Mouse (Mus musculus) MEL (cell line): Measurements from ENCODE around the gene Slc22a23. TPM values are rescaled to one million over a fixed set of nuclear protein-coding genes. Genes with fewer than 3 reads are reported as not detected.

ENCODE experiments used
- DNase-seq: peaks from one replicate; pipeline ENCODE4 v3.0.0; 2011; ENCODE audit warnings: low read depth, low spot score
- H3K27ac ChIP-seq: 2 replicates; pipeline ENCODE4 v1.5.1; 2012; ENCODE audit warnings: low read depth, mild to moderate bottlenecking, control low read depth, low read length, moderate library complexity; ENCODE audit not compliant: control insufficient read depth
- H3K27me3 ChIP-seq, 2 experiments: fragments of 150-350 bp in 1 of 2; sonication (generic) in 1 of 2; 2 replicates each; pipeline ENCODE4 v1.6.1; 2012; ENCODE audit warnings: low read length in 2 of 2, mild to moderate bottlenecking in 2 of 2, improper control_type of control experiment in 1 of 2, moderate library complexity in 1 of 2; ENCODE audit not compliant: insufficient read depth in 2 of 2, control insufficient read depth in 1 of 2
- H3K36me3 ChIP-seq, 2 experiments: 2 replicates each; pipeline ENCODE4 v1.6.1; 2012 to 2014; ENCODE audit warnings: low read length in 2 of 2, improper control_type of control experiment in 1 of 2, inconsistent platforms in 1 of 2, mild to moderate bottlenecking in 1 of 2; ENCODE audit not compliant: insufficient read depth in 2 of 2, control insufficient read depth in 1 of 2
- H3K4me1 ChIP-seq, 2 experiments: fragments of 150-350 bp in 1 of 2; sonication (generic) in 1 of 2; 2 replicates each; pipeline ENCODE4 v1.6.1; 2012; ENCODE audit warnings: low read length in 2 of 2, improper control_type of control experiment in 1 of 2, mild to moderate bottlenecking in 1 of 2; ENCODE audit not compliant: insufficient read depth in 2 of 2, control insufficient read depth in 1 of 2
- H3K4me3 ChIP-seq, 2 experiments: fragments of 150-350 bp in 1 of 2; sonication (generic) in 1 of 2; 2 replicates each; pipeline ENCODE4 v1.5.1; 2012; ENCODE audit warnings: low read depth in 2 of 2, low read length in 2 of 2, mild to moderate bottlenecking in 2 of 2, moderate library complexity in 2 of 2, control low read depth in 1 of 2, improper control_type of control experiment in 1 of 2; ENCODE audit not compliant: control insufficient read depth in 1 of 2, insufficient read depth in 1 of 2
- H3K79me2 ChIP-seq: 2 replicates; pipeline ENCODE4 v1.6.1; 2012; ENCODE audit warnings: mild to moderate bottlenecking, low read length, moderate library complexity; ENCODE audit not compliant: control insufficient read depth, poor library complexity, insufficient read depth
- H3K9ac ChIP-seq: 2 replicates; pipeline ENCODE4 v1.6.1; 2012; ENCODE audit warnings: low read depth, mild to moderate bottlenecking, control low read depth, low read length, moderate library complexity; ENCODE audit not compliant: control insufficient read depth, poor library complexity, severe bottlenecking
- H3K9me3 ChIP-seq: fragments of 150-350 bp; sonication (generic); replicated peaks from 2 replicates; pipeline ENCODE4 v1.6.1; 2012; ENCODE audit warnings: mild to moderate bottlenecking, low read length, improper control_type of control experiment, moderate library complexity; ENCODE audit not compliant: insufficient read depth
- CHD1 ChIP-seq: IDR thresholded peaks from 2 replicates; pipeline ENCODE4 v1.6.1; 2012; ENCODE audit warnings: low read depth, mild to moderate bottlenecking, inconsistent platforms, low read length, improper control_type of control experiment
- CHD2 ChIP-seq: IDR thresholded peaks from 2 replicates; pipeline ENCODE4 v1.6.1; 2011; ENCODE audit warnings: low read length, improper control_type of control experiment
- ELF1 ChIP-seq: IDR thresholded peaks from 2 replicates; pipeline ENCODE4 v1.6.1; 2014; ENCODE audit warnings: low read depth, mild to moderate bottlenecking, inconsistent platforms, low read length, improper control_type of control experiment, moderate library complexity
- ETS1 ChIP-seq: IDR thresholded peaks from 2 replicates; pipeline ENCODE4 v1.6.1; 2012; ENCODE audit warnings: low read depth, mild to moderate bottlenecking, inconsistent platforms, low read length, improper control_type of control experiment, moderate library complexity
- GATA1 ChIP-seq: IDR thresholded peaks from 2 replicates; pipeline ENCODE4 v1.6.1; 2011; ENCODE audit warnings: low read depth, low read length, improper control_type of control experiment
- JUND ChIP-seq: IDR thresholded peaks from 2 replicates; pipeline ENCODE4 v1.6.1; 2011; ENCODE audit warnings: low read depth, mild to moderate bottlenecking, improper control_type of control experiment, low read length
- KAT2A ChIP-seq: conservative IDR thresholded peaks from 2 replicates; pipeline ENCODE4 v1.6.1; 2012; ENCODE audit warnings: low read depth, low read length, improper control_type of control experiment, inconsistent platforms
- MAX ChIP-seq: IDR thresholded peaks from 2 replicates; pipeline ENCODE4 v1.6.1; 2011; ENCODE audit warnings: low read length, improper control_type of control experiment
- MAZ ChIP-seq: IDR thresholded peaks from 2 replicates; pipeline ENCODE4 v1.6.1; 2012; ENCODE audit warnings: low read depth, mild to moderate bottlenecking, inconsistent platforms, low read length, improper control_type of control experiment
- MXI1 ChIP-seq: IDR thresholded peaks from 2 replicates; pipeline ENCODE4 v1.6.1; 2011; ENCODE audit warnings: mild to moderate bottlenecking, low read depth, low read length, improper control_type of control experiment
- MYB ChIP-seq: IDR thresholded peaks from 2 replicates; pipeline ENCODE4 v1.6.1; 2011; ENCODE audit warnings: mild to moderate bottlenecking, low read depth, low read length, improper control_type of control experiment
- MYC ChIP-seq: IDR thresholded peaks from 2 replicates; pipeline ENCODE4 v1.6.1; 2011; ENCODE audit warnings: low read depth, mild to moderate bottlenecking, low read length, improper control_type of control experiment, moderate library complexity
- NELFE ChIP-seq: IDR thresholded peaks from 2 replicates; pipeline ENCODE4 v1.6.1; 2011; ENCODE audit warnings: low read depth, low read length, improper control_type of control experiment
- NRF1 ChIP-seq: IDR thresholded peaks from 2 replicates; pipeline ENCODE4 v1.6.1; 2014; ENCODE audit warnings: low read depth, mild to moderate bottlenecking, inconsistent platforms, low read length, improper control_type of control experiment, moderate library complexity; ENCODE audit not compliant: poor library complexity, insufficient read depth, severe bottlenecking
- POLR2A ChIP-seq, 2 experiments: IDR thresholded peaks; 2 replicates each; pipeline ENCODE4 v1.6.1; 2011 to 2012; ENCODE audit warnings: low read length in 2 of 2, mild to moderate bottlenecking in 2 of 2, control low read depth in 1 of 2, improper control_type of control experiment in 1 of 2, low read depth in 1 of 2, moderate library complexity in 1 of 2; ENCODE audit not compliant: control insufficient read depth in 1 of 2, insufficient read depth in 1 of 2, poor library complexity in 1 of 2
- POLR2AphosphoS2 ChIP-seq: IDR thresholded peaks from 2 replicates; pipeline ENCODE4 v1.6.1; 2011; ENCODE audit warnings: low read length, improper control_type of control experiment
- RCOR1 ChIP-seq: IDR thresholded peaks from 2 replicates; pipeline ENCODE4 v1.6.1; 2012; ENCODE audit warnings: low read depth, mild to moderate bottlenecking, inconsistent platforms, low read length, improper control_type of control experiment
- SIN3A ChIP-seq: IDR thresholded peaks from 2 replicates; pipeline ENCODE4 v1.6.1; 2012; ENCODE audit warnings: low read length, improper control_type of control experiment, inconsistent platforms
- USF2 ChIP-seq, 2 experiments: IDR thresholded peaks; 2 replicates each; pipeline ENCODE4 v1.6.1; 2011 to 2012; ENCODE audit warnings: improper control_type of control experiment in 2 of 2, low read length in 2 of 2, borderline replicate concordance in 1 of 2, inconsistent platforms in 1 of 2, low read depth in 1 of 2, mild to moderate bottlenecking in 1 of 2; ENCODE audit not compliant: insufficient read depth in 1 of 2
- ZNF384 ChIP-seq: IDR thresholded peaks from 2 replicates; pipeline ENCODE4 v1.6.1; 2012; ENCODE audit warnings: low read depth, mild to moderate bottlenecking, inconsistent platforms, low read length, improper control_type of control experiment
- polyA plus RNA-seq, 2 experiments: library from polyadenylated mRNA; stranded (reverse) in 1 of 2; unstranded in 1 of 2; fragments of >175 nt in 1 of 2; fragments of >200 nt in 1 of 2; gene quantifications; 2 replicates each; pipeline versions ENCODE4 v1.2.1 to v1.2.4; 2012; ENCODE audit warnings: low replicate concordance in 2 of 2, low read depth in 1 of 2; ENCODE audit not compliant: insufficient read length in 2 of 2, insufficient read depth in 1 of 2, missing spikeins in 1 of 2
- total RNA-seq: library from RNA; depleted of rRNA; stranded (reverse); fragments of 300-350 nt; gene quantifications from 2 replicates; pipeline ENCODE4 v1.2.3, GENCODE M21; 2012

The Slc22a23 gene
- total and polyA plus RNA-seq, 3 experiments = 22.2 to 24.3 TPM; not detected in 1

DNA sequence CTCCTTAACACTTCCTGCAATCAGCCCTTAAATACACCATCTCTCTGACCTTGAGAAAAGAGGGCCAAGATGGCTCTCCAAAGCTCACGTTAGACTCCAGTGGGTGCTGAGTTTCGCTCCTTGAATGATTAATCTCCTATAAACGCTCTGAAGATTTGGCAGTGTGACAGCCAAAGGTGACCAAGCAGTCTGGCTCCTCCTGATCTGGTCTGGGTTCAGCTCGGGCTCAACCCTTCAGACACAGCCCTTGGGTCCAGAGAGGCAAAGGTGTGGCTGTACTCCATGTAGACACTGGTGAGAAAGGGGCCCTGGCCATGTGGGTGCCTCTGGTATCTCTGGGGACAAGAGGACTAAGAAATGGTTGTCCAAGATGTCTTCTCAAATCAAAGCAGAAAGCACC is 27.9 kb downstream of the Slc22a23 start:
- Histone ChIP-seq H3K9me3 (no peaks in the 10 kb centered on the region), H3K36me3 (peaks cover 7 to 38% of the 10 kb centered on the region in 2 experiments), H3K27me3 (no peaks in the 10 kb centered on the region), H3K9ac (no peak overlapping the region), H3K4me1 (peaks cover 30 to 33% of the 10 kb centered on the region in 2 experiments), H3K4me3 (no peak overlapping the region), H3K27ac (no peak overlapping the region), H3K79me2 (peaks cover 18% of the 10 kb centered on the region)
- TF ChIP-seq GATA1 = no peak
- no peak for TF ChIP-seq USF2 (IDR thresholded peaks at IDR 0.05; ENCODE audit: borderline replicate concordance in 1 of 2, insufficient read depth in 1 of 2, low read depth in 1 of 2, low read length in 2 of 2)
- no peak for TF ChIP-seq MAZ
- no peak for TF ChIP-seq MYC
- no peak for TF ChIP-seq ETS1
- no peak for TF ChIP-seq POLR2A (IDR thresholded peaks at IDR 0.05; ENCODE audit: control insufficient read depth in 1 of 2, insufficient read depth in 1 of 2, low read depth in 1 of 2, low read length in 2 of 2, poor library complexity in 1 of 2)
- TF ChIP-seq ELF1 = no peak
- TF ChIP-seq NRF1 = no peak
- no peak for TF ChIP-seq SIN3A
- no peak for DNase-seq

DNA sequence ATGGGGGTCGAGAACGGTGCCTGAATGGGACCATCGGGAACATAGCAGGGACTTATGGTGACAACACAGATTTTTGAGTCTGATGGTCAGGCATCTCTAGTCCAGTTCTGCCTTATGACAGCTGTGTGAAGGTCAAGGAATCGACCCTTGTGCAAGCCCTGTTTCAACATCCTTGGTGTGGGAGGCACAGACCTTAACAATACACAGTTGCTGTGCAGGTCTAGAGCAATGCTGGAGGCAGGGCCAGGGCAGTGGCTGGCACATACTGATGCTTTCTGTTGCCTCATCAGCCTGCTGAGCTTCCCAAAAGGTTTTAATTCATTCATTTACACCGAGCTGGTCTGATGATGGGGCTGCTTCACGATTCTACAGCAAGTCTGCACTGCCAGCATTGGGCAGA is 28.5 kb downstream of the Slc22a23 start:
- DNase-seq = no peak
- no peak overlapping the region for H3K9ac ChIP-seq
- peaks cover 35 to 38% of the 10 kb centered on the region in 2 experiments for H3K4me1 ChIP-seq
- H3K4me3 ChIP-seq = no peak overlapping the region
- H3K27me3 ChIP-seq = no peaks in the 10 kb centered on the region
- TF ChIP-seq POLR2A (IDR thresholded peaks at IDR 0.05; ENCODE audit: control insufficient read depth in 1 of 2, insufficient read depth in 1 of 2, low read depth in 1 of 2, low read length in 2 of 2, poor library complexity in 1 of 2) (no peak), MXI1 (no peak), CHD2 (no peak), POLR2AphosphoS2 (no peak), JUND (no peak), MAX (no peak), NELFE (no peak), KAT2A (no peak), MYB (no peak), CHD1 (no peak), RCOR1 (no peak), MYC (no peak), GATA1 (no peak), ZNF384 (no peak), MAZ (no peak)
- TF ChIP-seq, all 39 proteins: peak for 0
- Histone ChIP-seq H3K27ac (no peak overlapping the region), H3K79me2 (peaks cover 19% of the 10 kb centered on the region), H3K36me3 (peaks cover 5 to 44% of the 10 kb centered on the region in 2 experiments), H3K9me3 (no peaks in the 10 kb centered on the region)
